ENCODE assay signal across 12 mouse cellular contexts in the genomic region with DNA sequence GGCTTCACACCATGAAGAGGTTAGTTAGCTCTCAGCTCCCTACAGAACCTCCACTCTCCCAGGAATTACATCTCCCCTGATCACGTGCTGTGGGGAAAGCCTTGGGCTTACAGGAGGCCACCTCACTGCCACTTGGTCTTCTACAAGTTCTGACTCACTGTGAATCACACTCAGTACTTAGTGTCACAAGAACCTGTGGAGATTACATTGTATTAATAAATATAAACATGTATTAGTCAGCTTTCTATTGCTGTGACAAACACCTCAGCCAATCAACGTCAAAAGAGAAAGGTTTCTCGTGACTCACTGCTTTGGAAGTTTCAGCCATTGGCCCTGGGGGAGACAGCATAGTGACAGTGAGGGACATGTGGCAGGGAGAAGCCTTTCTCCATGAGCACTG.
"Had no signal": no experiment of that assay in that cellular context is flagged by ENCODE, and none has a peak within 500 bp of the region (broad histone marks: within the 10 kb centered on the region; RNA-seq: fewer than 3 reads in every experiment).

No protein-coding gene starts in this region.

- H3K27ac ChIP-seq: limb, embryonic 15.5 days; liver, embryonic 12.5 days; midbrain, embryonic 12.5 days had no signal

- H3K4me2 ChIP-seq: limb, embryonic 15.5 days; liver, embryonic 12.5 days; lung, embryonic 14.5 days; midbrain, embryonic 12.5 days had no signal

- DNase-seq: kidney, postnatal 36 days; layer of hippocampus, adult 9-11 months; layer of hippocampus, postnatal 36 days; lung, embryonic 14.5 days; lung, postnatal 10 days; right cerebral cortex, adult 18-20 months; right cerebral cortex, postnatal 25 days; thymus, postnatal 4 days had no signal

- H3K9ac ChIP-seq: limb, embryonic 15.5 days; liver, embryonic 12.5 days; lung, embryonic 14.5 days; midbrain, embryonic 12.5 days had no signal

- H3K9me3 ChIP-seq: limb, embryonic 15.5 days; liver, embryonic 12.5 days; midbrain, embryonic 12.5 days had no signal

- H3K27me3 ChIP-seq: limb, embryonic 15.5 days; liver, embryonic 12.5 days; midbrain, embryonic 12.5 days had no signal

- H3K4me3 ChIP-seq: limb, embryonic 15.5 days; liver, embryonic 12.5 days; midbrain, embryonic 12.5 days had no signal

- H3K36me3 ChIP-seq: limb, embryonic 15.5 days; liver, embryonic 12.5 days; midbrain, embryonic 12.5 days had no signal

- ATAC-seq: liver, embryonic 12.5 days; midbrain, embryonic 16.5 days had no signal

- H3K4me1 ChIP-seq: limb, embryonic 15.5 days; liver, embryonic 12.5 days; midbrain, embryonic 12.5 days had no signal
